Mouse (Mus musculus): ENCODE results near the gene Spag9.
A peak's percentile ranks its signal among the peaks of the same experiment; 100 is the strongest.
"Not testable (repeated sequence)": the region's sequence is repeated elsewhere in the genome, so short reads cannot be mapped to it uniquely, and the experiment has no call there.

Gene Spag9

DNA sequence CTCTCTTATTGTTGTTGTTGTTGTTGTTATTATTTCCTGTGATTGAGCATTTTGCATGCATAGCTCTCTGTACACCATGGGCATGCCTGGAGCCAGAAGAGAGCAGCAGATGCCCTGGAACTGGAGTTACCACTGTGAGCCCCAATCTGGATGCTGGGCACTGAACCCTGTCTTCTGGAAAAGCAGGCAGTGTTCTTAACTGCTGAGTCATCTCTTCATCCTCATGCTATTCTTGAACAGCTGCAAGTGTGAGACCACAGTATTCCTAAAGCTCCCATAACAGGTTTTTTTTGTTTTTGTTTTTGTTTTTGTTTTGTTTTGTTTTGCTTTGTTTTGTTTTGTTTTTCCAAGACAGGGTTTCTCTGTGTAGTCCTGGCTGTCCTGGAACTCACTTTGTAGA lies 9.6 kb upstream of the Spag9 start:
- no peak for DNase-seq (ENCODE audit: low spot score)

DNA sequence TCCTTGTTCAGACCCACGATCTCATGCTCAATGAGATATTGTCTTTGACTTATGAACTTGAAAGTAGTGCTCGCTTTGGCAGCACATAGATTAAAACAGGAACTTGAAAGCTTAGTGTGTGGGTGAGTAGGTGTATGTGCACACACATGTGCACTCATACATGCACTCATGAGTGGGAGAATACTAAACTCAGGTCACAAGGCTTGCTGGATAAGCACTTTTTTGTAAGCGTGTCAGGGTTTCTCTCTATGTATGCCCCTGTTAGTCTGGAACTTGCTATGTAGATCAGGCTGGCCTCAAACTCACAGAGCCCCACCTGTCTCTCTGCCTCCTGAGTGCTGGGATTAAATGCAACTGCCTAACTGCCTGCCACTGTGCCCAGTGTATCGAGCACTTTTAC lies 8.9 kb upstream of the Spag9 start:
- no peak for DNase-seq (ENCODE audit: low spot score)

DNA sequence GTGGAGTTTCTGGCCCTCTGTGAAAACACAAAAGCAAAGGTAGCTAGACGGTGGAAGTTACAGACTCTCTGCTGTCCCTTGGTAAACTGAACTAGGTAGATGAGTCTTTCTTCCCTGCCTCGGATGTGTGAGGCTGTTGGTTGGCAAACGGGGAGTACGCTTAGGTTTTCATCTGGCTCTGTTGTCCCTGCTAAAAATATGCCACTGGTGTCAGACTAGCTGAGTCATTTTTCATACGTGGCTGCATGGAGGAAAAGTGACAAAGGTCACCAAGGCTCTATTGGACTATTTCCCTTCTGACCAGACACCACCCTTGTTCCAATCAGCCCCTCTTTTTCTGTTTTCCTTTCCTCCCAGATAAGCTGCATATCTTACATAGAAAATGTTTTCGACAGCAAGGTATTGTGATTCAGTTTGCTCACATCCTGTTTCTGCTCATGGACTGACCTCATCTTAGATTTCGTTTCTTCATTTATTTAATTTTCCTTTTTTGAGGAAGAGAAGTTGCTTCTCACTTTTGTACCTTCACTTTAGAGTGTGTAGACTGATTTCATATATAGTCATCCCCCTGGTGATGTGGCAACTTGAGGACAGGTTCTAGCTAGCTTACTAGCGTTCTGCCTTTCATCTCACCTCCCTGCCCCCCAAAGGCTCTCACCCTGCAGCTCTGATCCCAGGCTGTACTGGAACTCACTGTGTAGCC lies 8.1 kb upstream of the Spag9 start:
- no peak for DNase-seq (ENCODE audit: low spot score)

DNA sequence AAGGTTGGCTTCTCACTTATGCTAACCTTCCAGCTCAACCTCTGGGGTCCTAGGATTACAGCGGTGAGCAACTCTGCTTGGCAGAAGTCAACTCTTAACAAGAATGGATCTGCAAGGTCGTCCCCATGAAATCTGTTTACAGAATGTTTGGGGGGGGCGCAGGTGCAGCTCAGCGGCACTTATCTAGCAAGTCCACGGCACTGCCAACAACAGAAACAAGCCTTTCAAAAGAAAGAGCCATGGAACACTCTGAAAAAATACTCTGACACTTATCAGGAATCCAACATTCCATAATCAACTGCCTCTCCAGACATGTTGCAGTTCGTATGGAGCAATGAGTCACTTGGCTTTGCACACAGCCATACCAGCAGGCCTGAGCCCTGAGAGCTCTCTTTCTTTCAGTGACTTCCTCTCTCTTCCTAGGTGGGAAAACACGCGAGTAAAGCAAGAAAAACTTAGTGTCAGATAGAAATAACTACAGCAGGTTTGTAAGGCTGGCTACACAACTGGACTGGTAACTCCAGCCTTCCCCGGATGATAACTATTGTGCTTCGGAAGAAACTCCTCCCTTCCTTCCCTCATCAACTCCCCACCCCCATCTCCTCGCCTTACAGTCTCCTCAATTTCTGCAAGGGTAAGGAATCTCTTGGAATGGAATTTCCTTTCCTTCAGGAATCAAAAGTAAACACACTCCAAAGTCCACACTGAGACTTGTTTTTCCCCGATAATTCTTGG lies 7.4 kb upstream of the Spag9 start:
- DNase-seq (ENCODE audit: low spot score): no peak

DNA sequence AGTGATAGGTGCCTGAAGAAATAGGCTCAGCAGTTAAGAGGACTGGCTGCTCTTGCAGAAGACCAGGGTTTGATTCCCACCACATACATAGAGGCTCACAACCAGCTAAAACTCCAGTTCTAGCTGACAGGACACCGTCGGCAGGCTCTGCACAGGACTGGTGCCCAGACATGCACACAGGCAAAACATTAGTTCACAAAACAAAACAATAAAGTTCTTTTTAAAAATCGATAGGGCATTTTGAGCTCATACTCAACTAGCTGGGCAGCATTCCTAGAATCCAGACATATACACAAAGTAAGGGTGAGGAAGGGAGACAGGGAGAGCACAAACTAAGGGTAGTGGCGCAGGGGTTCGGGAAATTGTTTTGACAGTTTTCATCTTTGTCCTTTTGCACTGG lies 1.4 kb upstream of the Spag9 start:
- no peak for DNase-seq (ENCODE audit: low spot score)

DNA sequence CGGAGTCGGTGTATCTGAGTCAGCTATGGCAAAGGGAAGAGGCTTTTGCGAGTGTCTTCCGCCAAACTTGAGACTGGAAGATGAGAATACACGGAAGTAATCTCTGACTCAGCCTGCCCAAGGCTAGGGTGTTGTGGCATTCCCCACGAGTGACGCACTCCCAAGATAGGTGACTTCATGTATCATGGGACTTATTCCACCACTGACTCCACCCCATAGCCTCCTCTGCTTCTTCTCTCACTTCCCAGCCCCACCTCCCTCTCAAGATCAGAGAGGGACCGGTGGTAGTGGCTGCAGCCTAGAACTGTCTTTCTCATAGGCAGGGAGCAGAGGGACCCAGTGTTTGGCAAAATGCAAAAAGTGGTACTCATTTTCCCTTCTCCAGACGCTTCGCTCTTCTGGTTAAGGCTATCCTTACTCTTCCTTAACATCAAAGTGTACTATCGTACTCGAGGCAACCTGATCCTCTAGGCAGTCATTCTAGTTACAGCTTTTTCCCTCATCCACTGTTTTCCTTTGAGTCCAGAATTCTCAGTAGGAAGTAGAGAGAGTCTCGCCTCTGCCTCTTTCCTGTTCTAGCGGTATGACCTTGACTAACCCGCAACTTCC lies 676 bp upstream of the Spag9 start:
- peak; percentile 90 for DNase-seq (ENCODE audit: low spot score)

DNA sequence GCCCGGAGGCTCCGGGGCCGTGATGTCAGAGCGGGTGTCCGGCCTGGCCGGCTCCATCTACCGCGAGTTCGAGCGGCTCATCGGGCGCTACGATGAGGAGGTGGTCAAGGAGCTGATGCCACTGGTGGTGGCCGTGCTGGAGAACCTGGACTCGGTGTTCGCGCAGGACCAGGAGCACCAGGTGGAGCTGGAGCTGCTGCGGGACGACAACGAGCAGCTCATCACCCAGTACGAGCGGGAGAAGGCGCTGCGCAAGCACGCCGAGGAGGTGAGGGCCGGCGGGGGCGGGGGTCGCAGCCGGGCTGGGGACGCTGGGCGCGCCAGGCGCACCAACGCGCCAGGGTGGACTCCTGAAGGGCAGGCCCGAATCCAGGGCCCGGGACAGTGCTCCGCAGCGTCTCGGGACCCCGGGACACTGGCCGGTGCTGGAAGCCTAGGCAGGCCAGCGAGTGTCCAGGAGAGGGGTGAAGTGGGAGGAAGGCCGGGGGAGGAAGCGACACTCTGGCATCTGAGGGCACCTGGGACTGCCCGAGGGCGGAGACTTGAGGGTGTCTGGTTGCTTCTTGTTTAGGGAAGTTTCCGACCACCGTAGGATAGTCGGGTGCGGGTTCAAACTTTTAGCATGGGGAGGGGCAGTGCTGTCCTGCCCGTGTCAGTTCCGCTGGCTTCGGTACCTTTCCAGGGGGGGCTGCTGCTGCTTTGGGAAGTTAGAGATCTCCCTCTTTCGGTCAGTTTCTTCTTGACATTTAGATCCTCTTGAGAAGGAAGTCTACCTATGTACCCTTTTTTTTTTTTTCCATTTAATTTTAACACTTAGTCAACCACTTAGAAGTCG lies 632 bp downstream of the Spag9 start:
- peak; percentile 58 for DNase-seq (ENCODE audit: low spot score)

DNA sequence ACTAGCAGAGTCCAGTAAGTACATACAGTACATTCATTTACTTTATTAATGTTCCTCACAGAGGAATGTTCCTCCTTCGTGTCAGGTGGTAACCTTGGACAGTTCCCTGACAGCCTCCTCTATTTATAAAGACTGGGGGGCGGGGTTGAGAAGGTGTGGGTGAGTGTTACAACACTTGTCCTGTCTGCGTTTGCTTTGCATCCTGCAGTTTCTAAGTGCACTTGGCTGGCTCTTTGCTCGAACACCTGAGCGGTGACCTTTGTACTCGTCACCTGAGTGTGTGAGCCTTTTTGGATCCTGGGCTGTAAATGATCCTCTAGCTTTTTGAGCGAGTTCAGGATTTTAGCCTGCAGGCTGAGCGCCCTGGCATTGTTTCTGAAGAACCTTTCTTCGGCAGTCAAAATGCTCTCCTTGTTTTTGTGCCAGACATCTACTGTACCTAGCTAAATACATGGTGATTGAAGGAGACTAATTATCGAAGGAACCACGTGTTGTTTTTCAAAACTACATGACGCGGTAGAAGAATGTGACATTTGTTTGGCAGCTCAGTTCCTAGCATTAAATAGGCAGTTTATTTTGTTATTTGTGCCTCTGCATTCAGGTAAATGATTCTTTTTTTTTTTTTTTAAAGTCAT lies 1.4 kb downstream of the Spag9 start:
- no peak for DNase-seq (ENCODE audit: low spot score)

DNA sequence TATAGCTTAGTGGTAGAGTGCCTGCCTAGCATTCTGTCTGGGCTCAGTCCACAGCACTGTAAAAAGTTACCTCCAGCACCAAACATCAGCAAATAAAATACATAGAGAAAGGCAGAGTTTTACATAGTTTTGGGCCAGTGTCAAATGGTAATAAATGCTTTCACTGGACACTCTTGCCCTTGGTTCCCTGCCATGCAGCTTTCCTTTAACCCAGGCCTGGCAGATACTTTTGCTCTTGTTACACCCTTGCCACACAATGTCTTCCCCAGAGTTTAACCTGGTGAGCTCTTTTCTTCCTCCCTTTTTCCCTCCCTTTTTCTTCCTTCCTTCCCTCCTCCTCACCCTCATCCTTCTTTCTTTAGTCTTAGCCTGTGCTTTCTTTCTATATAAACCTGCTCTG lies 3.4 kb downstream of the Spag9 start:
- no peak for DNase-seq (ENCODE audit: low spot score)

DNA sequence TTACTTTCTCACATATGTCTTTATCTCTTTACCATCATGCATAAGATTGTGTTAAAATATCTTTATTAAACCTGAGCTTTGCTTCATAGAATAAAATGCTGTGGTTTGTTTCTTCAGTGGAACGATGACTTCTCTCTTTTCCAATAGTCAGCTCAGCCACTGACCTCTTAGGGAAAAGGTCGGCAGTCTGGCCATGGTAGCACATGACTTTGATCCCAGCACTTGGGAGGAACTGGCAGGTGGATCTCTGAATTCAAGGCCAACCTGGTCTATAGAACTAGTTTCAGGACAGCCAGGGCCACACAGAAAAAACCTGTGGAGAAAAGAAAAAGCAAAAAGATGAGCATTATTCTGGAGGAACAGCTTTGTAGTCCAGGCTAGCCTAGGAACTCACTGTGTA lies 7.5 kb downstream of the Spag9 start:
- DNase-seq (ENCODE audit: low spot score): no peak

DNA sequence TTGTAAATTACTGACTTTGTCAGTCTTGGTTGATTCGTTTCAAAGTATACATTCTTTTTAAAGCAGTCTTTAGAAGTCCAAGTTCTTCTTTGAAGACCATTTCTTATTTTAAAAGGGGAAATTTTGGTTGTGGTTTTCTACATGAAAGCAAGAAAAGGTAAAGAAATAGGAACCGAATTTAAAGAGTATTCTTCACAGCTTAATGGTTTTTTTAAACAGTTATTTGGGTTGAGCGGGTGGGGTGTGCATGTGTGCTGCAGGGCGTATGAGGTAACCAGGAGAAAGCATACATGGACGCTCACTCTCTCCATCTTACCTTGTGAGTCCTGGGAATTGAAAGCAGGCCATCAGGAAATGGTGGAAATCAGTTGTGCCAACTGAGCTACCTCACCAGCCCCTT lies 23.2 kb downstream of the Spag9 start:
- no peak for DNase-seq (ENCODE audit: low spot score)

DNA sequence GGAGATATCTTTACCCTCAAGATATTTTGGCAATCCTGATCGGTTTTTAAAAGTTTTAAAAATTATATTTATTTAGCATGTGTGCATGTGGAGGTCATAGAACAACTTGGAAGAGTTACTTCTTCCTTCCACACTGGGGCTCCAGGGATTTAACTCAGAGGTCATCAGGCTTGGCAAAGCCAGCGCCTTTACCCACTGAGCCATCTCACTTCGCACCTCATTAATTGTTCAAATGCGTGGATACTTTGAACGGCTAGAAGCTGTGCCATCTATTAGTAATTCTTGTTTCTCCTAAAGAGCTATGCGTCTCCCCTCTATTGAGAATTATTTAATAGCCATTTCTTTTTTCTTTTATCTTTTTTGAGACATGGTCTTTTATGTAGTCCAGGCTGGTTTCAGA lies 24.5 kb downstream of the Spag9 start:
- DNase-seq (ENCODE audit: low spot score): no peak

DNA sequence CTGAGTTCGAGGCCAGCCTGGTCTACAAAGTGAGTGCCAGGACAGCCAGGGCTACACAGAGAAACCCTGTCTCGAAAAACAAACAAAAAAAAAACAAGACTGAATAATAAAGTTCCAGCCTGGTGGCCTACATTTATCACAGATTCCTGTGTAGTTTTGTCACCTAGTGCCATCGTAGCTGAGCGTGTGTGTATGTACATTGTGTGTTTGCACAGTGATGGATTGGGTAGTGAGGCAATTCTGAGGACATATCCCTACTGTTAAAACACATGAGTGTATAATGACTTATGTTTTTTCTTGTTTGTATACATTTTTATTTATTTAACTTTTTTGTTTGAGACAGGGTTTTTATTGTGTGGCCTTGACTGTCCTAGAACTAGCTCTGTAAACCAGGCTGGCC lies 30.4 kb downstream of the Spag9 start:
- DNase-seq (ENCODE audit: low spot score): no peak

DNA sequence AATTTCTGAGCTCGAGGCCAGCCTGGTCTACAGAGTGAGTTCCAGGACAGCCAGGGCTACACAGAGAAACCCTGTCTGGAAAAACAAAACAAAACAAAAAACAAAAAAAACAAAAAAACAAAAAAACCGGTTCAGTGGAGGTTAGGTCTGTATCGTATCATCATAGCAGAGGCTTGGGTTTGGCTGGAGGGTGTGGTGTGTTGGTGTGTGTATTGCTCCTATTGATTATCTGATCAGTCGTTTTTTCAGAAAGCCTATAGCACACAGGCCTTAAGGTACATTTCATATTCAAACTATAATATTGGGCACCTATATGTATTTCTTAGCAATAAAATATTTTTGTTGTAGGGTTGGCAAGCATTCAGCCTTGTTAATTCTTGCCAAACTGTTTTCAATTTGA lies 36.2 kb downstream of the Spag9 start:
- DNase-seq (ENCODE audit: low spot score): no peak

DNA sequence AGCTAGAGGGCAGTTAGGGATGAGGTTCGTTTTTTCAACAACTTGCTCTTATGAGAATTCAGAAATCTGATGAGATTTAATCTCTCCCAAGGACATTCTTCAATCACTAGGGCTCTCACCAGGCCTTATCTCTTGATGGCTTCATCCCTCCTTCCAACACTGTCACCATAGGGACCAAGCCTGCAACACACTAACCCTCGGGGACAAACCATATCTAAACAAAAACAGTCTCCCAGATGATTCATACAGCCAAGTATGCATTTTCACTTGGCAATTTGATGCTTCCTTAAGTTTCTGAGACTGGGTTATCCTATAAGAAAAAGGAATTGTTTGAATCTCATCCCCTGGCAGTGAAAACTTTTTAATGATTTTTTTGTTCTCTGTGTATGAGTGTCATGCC lies 37.1 kb downstream of the Spag9 start:
- DNase-seq (ENCODE audit: low spot score): peak; percentile 15

DNA sequence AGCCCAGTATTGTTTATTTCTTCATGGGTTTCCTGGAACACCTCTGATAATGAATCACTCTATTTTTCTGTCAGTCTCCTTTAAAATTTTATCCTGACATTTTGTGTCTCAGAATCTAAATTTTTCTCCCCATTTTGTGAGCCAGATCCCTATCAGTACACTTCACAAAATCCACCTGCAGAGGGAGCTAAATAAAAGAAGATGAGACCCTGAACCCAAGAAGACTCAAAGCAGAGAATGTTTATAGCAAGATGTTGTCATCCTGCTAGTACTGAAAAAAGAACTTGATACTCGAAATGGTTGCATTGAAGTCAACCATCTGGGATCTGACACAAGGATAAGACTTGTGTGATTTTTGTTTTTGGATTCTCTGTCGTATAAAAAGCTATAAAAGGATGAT lies 40.1 kb downstream of the Spag9 start:
- DNase-seq (ENCODE audit: low spot score): peak; percentile 41

DNA sequence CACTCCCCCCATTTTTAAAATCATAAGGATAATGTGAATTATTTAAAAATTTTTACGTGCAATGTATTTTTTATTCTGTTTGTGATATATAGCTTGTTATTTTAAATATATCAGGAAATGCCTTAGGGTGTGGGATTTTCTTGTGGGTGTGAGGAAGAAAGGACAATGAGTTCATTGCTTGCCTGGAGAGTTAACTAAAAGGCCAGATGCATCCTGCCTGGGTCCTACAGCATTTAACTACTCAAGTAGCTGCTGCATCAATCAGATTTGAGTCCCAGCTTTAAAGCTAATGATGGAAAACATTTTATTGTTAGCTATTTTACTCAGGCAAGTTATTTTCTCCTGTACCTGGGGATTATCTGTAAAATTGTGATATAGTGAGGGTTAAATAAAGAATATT lies 45.6 kb downstream of the Spag9 start:
- DNase-seq (ENCODE audit: low spot score): no peak

DNA sequence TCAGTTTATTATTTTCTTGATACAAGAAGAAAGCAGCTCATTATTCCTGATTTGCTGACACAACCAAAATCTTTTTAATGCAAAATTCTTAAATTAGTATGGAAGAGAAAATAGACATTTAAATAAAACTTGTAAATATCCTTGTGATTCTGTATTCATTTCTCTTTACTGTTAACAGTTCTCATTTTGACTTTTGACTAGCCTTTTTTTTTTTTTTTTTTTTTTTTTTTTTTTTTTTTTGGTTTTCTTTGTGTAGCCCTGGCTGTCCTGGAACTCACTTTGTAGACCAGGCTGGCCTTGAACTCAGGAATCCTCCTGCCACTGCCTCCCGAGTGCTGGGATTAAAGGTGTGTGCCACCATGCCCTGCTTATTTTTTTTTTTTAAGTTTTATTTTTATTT lies 46.4 kb downstream of the Spag9 start:
- not testable (repeated sequence) for DNase-seq (ENCODE audit: low spot score)

DNA sequence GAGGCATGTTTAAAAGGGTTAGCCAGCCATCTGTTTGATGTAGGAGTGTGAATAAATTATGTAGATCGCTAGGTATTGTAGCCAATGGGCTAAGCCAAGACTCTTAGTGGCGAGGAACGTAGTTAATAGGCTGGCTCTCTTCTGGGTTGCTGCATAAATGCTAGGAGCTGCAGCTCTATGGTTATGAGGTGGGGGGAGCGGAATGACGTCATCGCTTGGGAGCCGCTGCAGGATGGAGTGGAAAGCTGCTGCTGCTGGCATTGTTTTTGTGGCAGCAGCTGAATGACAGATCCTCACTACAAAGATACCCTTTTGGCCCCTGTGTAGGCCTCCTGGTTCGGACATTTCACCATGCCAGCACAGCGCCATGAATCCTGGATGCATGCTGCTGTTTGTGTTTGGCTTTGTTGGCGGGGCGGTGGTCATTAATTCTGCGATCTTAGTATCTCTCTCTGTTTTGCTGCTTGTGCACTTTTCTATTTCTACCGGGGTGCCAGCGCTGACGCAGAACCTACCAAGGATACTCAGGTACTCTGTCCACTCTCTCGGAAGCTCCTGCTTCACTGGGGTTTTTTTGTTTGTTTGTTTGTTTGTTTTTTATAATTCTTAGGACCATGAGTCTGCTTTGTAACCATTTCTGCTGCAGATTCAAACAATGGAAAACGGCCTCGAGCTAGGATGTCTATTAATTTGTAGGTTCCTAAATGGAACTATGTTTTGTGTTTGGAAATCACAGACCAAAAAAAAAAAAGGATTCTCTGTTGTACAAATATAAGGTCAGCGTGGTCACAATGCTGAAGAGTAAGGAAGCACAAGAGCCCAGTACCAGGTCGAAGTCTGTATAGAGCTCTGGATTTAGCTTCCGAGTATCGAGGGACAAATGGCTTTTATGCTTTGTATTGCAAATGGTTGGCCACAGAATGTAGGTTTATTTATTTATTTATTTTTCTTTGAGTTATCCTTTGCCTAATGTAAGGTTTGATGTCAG lies 48.4 kb downstream of the Spag9 start:
- DNase-seq (ENCODE audit: low spot score): peak; percentile 94

DNA sequence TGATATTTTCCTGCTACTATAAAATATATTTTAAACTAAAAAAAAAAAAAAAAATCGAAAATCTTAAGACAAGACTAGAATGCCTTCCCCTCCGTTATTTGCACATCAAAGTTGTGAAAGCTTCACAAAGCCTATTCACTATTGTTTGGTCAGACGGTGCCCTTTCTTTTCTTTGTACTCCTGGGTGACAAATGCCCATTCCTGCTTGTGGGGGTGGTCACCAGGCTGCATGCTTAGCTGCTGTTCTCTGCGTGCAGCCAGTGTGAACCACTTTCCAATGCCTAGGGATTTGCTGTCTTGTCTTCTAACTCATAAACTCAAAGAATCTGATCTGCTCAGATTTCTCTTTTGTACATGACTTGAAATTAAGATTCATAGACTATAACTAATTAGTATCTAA lies 49.1 kb downstream of the Spag9 start:
- DNase-seq (ENCODE audit: low spot score): no peak

DNA sequence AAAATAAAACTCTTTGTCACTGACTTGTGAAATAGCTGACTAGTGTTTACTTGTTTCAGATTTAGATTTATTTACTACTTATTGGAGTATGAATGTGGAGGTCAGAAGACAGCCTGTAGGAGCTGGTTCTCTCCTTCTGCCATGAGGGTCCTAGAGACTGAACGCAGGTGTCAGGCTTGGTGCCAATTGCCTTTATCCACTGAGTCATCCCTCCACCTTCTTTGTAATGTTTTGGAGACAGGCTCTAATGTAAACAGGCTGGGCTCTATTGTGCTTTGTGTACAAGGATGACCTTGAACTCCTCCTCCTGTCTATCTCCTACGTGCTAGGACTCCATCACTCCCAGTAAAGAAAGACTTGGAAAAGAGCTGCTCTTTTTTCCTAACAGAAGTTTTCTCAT lies 51.4 kb downstream of the Spag9 start:
- DNase-seq (ENCODE audit: low spot score): no peak

Measured in MN1 (cell line).